Mouse (Mus musculus) urinary bladder, postnatal 10 days (tissue): ENCODE results near the gene Pgap3.
A peak's percentile ranks its signal among the peaks of the same experiment; 100 is the strongest.

Experiments
- DNase-seq: peaks from one replicate; pipeline ENCODE4 v3.0.0; 2022; ENCODE audit warnings: low spot score

Gene Pgap3

DNA sequence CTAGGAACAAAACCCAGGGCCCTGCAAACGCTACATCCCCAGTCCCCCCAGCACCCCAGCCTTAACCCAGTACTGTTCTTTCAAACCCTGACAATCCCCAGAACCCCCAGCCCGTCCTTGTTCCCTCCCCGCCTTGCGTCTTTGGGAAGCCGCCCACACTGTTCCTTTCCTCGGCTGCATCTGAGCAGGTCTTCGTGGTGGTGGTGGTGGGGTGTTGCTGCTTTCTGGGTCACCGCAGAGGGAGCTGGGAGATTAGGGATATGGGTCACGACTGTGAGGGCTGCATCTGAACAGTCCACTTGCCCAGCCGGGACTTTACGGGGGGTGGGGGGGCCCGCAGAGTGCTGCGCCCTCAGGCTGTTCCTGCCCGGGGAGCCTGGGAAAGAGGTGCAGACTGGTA, 45.8 kb downstream of the Pgap3 start:
- no peak for DNase-seq

GRCm38 (mm10) chr11:98353651-98354211, 46.6 kb downstream of the Pgap3 start:
- DNase-seq, result no peak

GRCm38 (mm10) chr11:98352272-98352990, 47.9 kb downstream of the Pgap3 start:
- DNase-seq, result no peak

GRCm38 (mm10) chr11:98349308-98349707, 51.0 kb downstream of the Pgap3 start:
- no peak for DNase-seq

DNA sequence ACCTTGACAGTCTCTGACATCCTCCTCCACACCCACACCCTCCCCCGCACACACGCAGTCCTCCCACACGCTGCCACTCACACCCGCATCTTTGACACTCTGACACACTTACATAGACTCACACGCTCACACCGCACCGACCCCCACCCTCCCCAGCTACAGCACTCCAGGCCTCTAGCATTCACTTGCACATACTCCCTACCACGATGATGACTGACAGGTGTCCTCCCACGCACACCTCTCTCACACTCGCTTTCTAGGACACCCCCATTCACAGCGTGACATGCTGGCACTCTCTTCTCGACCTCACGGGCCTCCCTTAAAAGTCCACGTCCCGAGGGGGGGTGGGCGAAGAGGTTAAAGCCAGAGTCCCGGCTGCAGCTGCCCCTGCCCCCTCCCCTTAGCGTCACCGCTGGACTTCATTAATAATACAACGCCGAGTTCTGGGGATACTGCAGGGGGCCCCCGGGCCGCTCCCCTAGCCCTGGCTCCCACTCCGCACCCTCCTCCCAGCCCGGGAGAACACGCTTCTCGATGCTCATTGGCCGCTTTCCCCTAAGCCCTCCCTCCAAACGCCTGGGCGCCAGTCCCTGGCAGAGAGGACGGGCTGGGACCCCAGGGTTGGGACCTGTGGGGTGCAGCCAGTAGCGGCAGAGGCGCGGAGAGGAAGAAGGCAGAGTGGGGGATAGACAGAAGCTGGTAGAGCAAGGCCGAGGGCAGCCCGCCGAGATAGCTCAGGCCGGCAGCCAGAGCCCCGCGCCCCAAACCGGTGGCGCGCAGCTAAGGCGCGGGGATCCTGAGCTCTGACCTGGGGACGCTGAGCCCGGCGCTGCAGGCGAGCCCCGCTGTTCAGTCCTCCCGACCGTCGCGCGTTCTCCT, 52.0 kb downstream of the Pgap3 start, which contains the start of gene Ppp1r1b:
Gene Ppp1r1b (plus strand): TSS at position 322 of the 879 bp plus-strand sequence.
- DNase-seq, result no peak

- no peak for DNase-seq
Observed at GRCm38 (mm10) chr11:98347385-98348082, 52.8 kb downstream of the Pgap3 start.

DNA sequence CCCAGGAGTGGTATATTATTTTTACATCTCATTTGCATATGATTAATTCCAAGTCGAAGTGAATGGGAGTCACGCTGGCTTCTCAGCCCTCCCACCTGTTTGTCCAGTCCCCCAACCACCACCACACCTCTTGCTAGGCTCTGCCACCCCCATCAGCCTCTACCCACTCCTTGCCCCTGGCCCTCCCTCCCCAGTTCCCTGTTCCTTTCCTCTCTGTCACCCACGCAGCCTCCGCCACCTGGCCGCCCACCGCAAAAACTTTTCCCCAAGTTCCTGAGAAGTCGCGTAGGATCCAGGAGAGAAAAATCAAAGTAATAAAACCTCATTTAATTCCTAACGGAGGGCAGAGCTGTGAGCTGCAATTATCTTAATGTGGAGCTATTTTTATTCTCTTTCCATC, 54.1 kb downstream of the Pgap3 start:
- no peak for DNase-seq

DNA sequence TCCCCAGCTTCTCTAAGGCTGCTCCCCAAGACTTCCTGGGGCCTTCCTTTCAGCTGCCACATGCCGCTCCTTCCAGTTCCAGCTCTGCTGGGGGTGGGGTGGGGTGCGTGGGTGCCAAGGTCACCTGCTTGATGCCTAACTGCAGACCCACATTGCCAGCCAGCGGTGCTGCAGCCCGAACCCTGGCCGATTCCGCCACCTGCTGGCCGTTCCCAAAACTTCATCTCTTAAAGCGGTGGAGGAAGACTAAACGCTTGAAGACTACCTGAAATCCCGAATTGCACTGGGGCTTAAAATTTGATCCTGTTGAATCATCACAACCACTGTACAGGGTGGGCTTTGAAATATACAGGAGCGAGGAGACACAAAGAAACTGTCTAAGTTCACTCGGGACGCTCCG, 55.0 kb downstream of the Pgap3 start:
- peak; percentile 39 for DNase-seq

DNA sequence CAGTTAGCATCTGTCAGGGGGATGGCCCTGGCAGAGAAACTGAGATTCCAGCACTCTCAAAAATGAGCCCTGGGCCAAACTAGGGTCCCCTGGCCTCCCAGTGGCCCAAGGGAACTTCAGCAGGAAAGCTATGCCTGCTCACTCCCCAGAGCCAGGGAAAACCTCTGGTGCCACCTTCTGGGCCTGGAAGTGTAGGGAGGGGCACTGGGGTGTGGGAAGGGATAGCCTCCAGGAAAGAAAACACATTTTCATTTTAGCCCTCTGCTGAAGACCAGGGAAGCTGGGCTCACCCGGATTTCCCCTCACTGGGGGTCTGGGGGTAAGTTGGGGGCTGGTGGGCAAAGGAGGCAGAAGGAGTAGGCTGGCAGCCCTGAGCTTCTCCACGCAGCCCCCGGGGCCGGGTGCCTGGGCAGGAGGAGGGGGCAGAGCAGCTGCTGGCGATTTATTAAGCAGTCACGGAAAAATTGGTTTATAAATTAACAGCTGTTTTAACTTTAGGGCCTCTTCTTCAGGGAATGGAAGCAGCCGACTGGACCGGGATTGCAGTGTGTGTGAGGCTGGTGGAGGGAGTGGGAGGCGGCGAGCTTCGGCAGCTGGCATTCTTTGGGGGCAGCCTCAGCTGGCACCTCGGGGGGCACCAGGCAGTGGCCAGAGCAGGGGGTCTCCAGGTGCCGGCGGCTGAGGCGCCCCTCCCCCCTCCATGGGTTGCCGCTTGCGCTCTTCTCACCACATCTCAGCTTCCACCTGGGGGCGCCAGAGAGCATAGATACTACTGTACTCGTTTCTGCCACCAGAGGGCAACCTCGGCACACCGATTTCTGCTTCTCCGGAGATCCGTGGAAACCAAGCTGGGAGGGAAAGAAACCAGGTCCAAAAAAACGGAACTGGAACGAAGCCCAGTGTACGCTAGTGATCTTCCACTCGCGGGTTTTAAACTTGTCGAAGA, 58.0 kb downstream of the Pgap3 start:
- peak; percentile 74 for DNase-seq

DNA sequence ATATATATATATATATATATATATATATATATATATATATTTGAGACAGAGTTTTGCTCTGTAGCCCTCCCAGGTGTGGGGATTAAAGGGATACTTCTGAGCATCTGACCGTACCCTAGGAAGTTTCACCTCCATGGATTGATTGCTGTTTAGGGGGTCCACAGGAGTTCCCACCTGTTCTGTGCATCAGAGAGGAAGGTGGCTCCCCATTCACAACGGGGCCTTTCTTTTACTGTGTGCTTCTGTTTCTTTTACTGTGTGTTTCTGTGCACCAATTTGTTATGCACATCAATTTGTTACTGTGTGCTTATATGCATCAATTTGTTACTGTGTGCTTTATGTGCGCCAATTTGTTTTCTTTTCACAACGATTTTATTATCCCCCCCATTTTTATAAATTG, 59.1 kb downstream of the Pgap3 start:
- no peak for DNase-seq

GRCm38 (mm10) chr11:98340597-98340996, 59.7 kb downstream of the Pgap3 start:
- DNase-seq, result no peak

DNA sequence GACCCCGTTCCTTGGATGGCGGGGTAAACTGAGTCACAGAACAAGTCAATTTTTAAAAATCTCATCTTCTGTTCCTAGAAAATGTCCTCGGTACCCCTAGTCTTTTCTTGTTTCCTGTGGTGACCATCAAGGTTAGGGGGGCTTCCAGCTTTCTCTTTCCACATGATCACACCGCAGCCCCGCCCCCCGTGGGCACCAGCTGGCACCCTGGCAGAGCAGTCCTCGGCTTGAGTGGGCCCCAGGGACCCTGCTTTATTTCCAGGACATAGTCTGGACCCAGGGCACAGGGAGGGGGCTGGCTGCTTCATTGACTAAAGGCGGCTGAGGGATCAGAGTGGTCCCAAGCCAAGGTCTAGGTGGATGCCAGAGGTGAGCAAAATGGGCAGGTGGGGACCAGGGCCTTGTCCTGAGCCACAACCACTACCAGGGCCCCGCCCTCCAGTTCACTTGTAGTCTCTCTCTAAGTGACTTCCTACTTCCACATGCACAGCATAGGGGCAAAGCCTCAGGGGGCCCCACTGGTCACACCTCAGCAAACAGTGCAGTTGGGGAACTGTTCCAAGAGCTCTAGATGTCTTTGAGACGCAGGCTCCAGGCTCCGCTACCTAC, 60.5 kb downstream of the Pgap3 start:
- no peak for DNase-seq

GRCm38 (mm10) chr11:98339071-98339501, 61.2 kb downstream of the Pgap3 start:
- no peak for DNase-seq
